Mouse (Mus musculus) CH12.LX (cell line): ENCODE results near the gene C2cd3. TPM values are rescaled to one million over a fixed set of nuclear protein-coding genes. Genes with fewer than 3 reads are reported as not detected.

ENCODE experiments used
- DNase-seq: peaks from one replicate; pipeline ENCODE4 v3.0.0-alpha.2; 2013; ENCODE audit errors: extremely low read depth
- H3K27ac ChIP-seq: 2 replicates; pipeline ENCODE4 v1.5.1; 2012; ENCODE audit warnings: low read depth, mild to moderate bottlenecking, control low read depth, moderate library complexity; ENCODE audit not compliant: insufficient read depth
- H3K27me3 ChIP-seq: replicated peaks from 2 replicates; pipeline ENCODE3; 2012; ENCODE audit warnings: inconsistent platforms
- H3K36me3 ChIP-seq, 2 experiments: replicated peaks in 1 of 2; 2 replicates each; pipeline versions ENCODE3 to v1.6.1; 2012; ENCODE audit warnings: inconsistent platforms in 1 of 2, low read length in 1 of 2, mild to moderate bottlenecking in 1 of 2, mixed read lengths in 1 of 2, moderate library complexity in 1 of 2; ENCODE audit not compliant: control insufficient read depth in 1 of 2, insufficient read depth in 1 of 2
- H3K4me1 ChIP-seq, 2 experiments: 2 replicates each; pipeline ENCODE4 v1.6.1; 2012; ENCODE audit warnings: inconsistent platforms in 1 of 2, moderate library complexity in 1 of 2; ENCODE audit not compliant: insufficient read depth in 2 of 2, control insufficient read depth in 1 of 2
- H3K4me2 ChIP-seq: 2 replicates; pipeline ENCODE4 v1.6.1; 2012; ENCODE audit warnings: low read depth, mild to moderate bottlenecking, control low read depth; ENCODE audit not compliant: poor library complexity, insufficient read depth, severe bottlenecking
- H3K4me3 ChIP-seq, 3 experiments: fragments of 150-350 bp in 1 of 3; sonication (generic) in 1 of 3; replicated peaks in 1 of 3; 2 replicates each; pipeline versions ENCODE3 to v1.5.1; 2011 to 2012; ENCODE audit warnings: low read depth in 2 of 3, low read length in 2 of 3, mild to moderate bottlenecking in 2 of 3, moderate library complexity in 2 of 3, control low read depth in 1 of 3, improper control_type of control experiment in 1 of 3, inconsistent platforms in 1 of 3, mixed read lengths in 1 of 3; ENCODE audit not compliant: poor library complexity in 1 of 3
- H3K79me2 ChIP-seq: replicated peaks from 2 replicates; pipeline ENCODE4 v1.6.1; 2012; ENCODE audit warnings: mild to moderate bottlenecking, moderate library complexity; ENCODE audit not compliant: control insufficient read depth, poor library complexity, insufficient read depth, severe bottlenecking; ENCODE audit errors: extremely low read depth
- H3K9ac ChIP-seq: 2 replicates; pipeline ENCODE4 v1.6.1; 2012; ENCODE audit warnings: low read depth, mild to moderate bottlenecking, control low read depth, moderate library complexity; ENCODE audit not compliant: insufficient read depth
- H3K9me3 ChIP-seq: replicated peaks from 2 replicates; pipeline ENCODE3; 2012; ENCODE audit warnings: low read length, inconsistent platforms, mixed read lengths
- CHD2 ChIP-seq: IDR thresholded peaks from 2 replicates; pipeline ENCODE4 v1.6.1; 2011; ENCODE audit warnings: low read length, improper control_type of control experiment
- E2F4 ChIP-seq: IDR thresholded peaks from 2 replicates; pipeline ENCODE4 v1.6.1; 2011; ENCODE audit warnings: low read depth, low read length, improper control_type of control experiment; ENCODE audit not compliant: insufficient replicate concordance
- ELF1 ChIP-seq: IDR thresholded peaks from 2 replicates; pipeline ENCODE4 v1.6.1; 2014; ENCODE audit warnings: low read depth, mild to moderate bottlenecking, inconsistent platforms, low read length, improper control_type of control experiment
- GABPA ChIP-seq: IDR thresholded peaks from 2 replicates; pipeline ENCODE4 v1.6.1; 2012; ENCODE audit warnings: low read depth, low read length, improper control_type of control experiment, inconsistent platforms; ENCODE audit not compliant: insufficient replicate concordance
- MAX ChIP-seq: IDR thresholded peaks from 2 replicates; pipeline ENCODE4 v1.6.1; 2011; ENCODE audit warnings: low read length, improper control_type of control experiment
- POLR2A ChIP-seq: IDR thresholded peaks from 2 replicates; pipeline ENCODE4 v1.6.1; 2011; ENCODE audit warnings: low read depth, mild to moderate bottlenecking, improper control_type of control experiment, low read length
- POLR2AphosphoS2 ChIP-seq: IDR thresholded peaks from 2 replicates; pipeline ENCODE4 v1.6.1; 2011; ENCODE audit warnings: low read depth, low read length, improper control_type of control experiment
- ZMIZ1 ChIP-seq: IDR thresholded peaks from 2 replicates; pipeline ENCODE4 v1.6.1; 2012; ENCODE audit warnings: low read depth, mild to moderate bottlenecking, inconsistent platforms, low read length, improper control_type of control experiment
- dilution Hi-C: fragments of 300-500 bp; cut with MboI; formaldehyde crosslinking; loops from 2 replicates; pipeline ENCODE4 v1.14.3; 2020; ENCODE audit warnings: low sequenced_read_pairs; ENCODE audit not compliant: extremely low pct_unique_long_range_greater_than_20kb, extremely low pct_ligation_motif_present
- in situ Hi-C: fragments of 300-500 bp; cut with MboI; formaldehyde crosslinking; loops from 3 replicates; pipeline ENCODE4 v1.14.3; 2019; ENCODE audit warnings: low sequenced_read_pairs, low pct_ligation_motif_present, low pct_unique_long_range_greater_than_20kb, mixed read lengths
- polyA plus RNA-seq: library from polyadenylated mRNA; unstranded; fragments of >175 nt; gene quantifications from 2 replicates; pipeline ENCODE4 v1.2.1, GENCODE M21; 2012; ENCODE audit warnings: low read depth; ENCODE audit not compliant: insufficient read length
- total RNA-seq, 2 experiments: library from RNA; depleted of rRNA; stranded (reverse); fragments of 300-350 nt in 1 of 2; fragments of >200 nt in 1 of 2; gene quantifications; 2 replicates each; pipeline ENCODE4 v1.2.3; 2012 to 2014

C2cd3 gene
- total and polyA plus RNA-seq, 3 experiments: 11.7 to 25.0 (median 16.7) TPM

- Histone ChIP-seq H3K27ac (peak overlapping the region; percentile 62; the same call in 1 of the 2 replicates), H3K9ac (no peak overlapping the region), H3K4me3 (no peak overlapping the region), H3K27me3 (no peaks in the 10 kb centered on the region), H3K36me3 (peaks cover 41 to 83% of the 10 kb centered on the region in 2 experiments), H3K79me2 (no peaks in the 10 kb centered on the region), H3K4me1 (peaks cover 21 to 94% of the 10 kb centered on the region in 2 experiments), H3K9me3 (no peaks in the 10 kb centered on the region), H3K4me2 (no peak overlapping the region)
- dilution Hi-C loops (no loop called here), in situ Hi-C loops (no loop called here)
- TF ChIP-seq ZMIZ1 (peak; percentile 85), E2F4 (no peak), CHD2 (peak; percentile 27), ELF1 (no peak), POLR2AphosphoS2 (0 out of 2 replicates have a peak, but pooled peaks have one; percentile 15)
- DNase-seq: peak; percentile 29
Measured at GRCm38 (mm10) chr7:100501844-100502373, 129.9 kb downstream of the C2cd3 start.

- Histone ChIP-seq H3K4me3 (no peak overlapping the region), H3K4me2 (no peak overlapping the region), H3K27me3 (no peaks in the 10 kb centered on the region), H3K36me3 (peaks cover 36 to 81% of the 10 kb centered on the region in 2 experiments), H3K79me2 (no peaks in the 10 kb centered on the region), H3K9me3 (no peaks in the 10 kb centered on the region), H3K4me1 (peaks cover 19 to 92% of the 10 kb centered on the region in 2 experiments), H3K9ac (no peak overlapping the region), H3K27ac (peak overlapping the region; percentile 62)
- dilution Hi-C loops: no loop called here
- peak; percentile 91 for TF ChIP-seq POLR2AphosphoS2
- TF ChIP-seq POLR2A: no peak
- peak; percentile 31 for TF ChIP-seq ZMIZ1
- no peak for TF ChIP-seq MAX
- peak; percentile 10; the same call in 1 of the 2 replicates for TF ChIP-seq CHD2
- TF ChIP-seq ELF1: peak; percentile 13; the same call in 1 of the 2 replicates
- in situ Hi-C loops: no loop called here
- DNase-seq: peak; percentile 38
Measured at GRCm38 (mm10) chr7:100502374-100502922, 130.4 kb downstream of the C2cd3 start.

GRCm38 (mm10) chr7:100503076-100503475 lies 131.0 kb downstream of the C2cd3 start:
- DNase-seq: peak; percentile 47
- Histone ChIP-seq H3K36me3 (peaks cover 30 to 81% of the 10 kb centered on the region in 2 experiments), H3K79me2 (no peaks in the 10 kb centered on the region), H3K27me3 (no peaks in the 10 kb centered on the region), H3K27ac (peak overlapping the region; percentile 62), H3K9ac (no peak overlapping the region), H3K4me1 (peaks cover 19 to 92% of the 10 kb centered on the region in 2 experiments), H3K9me3 (no peaks in the 10 kb centered on the region), H3K4me2 (no peak overlapping the region), H3K4me3 (no peak overlapping the region)
- dilution Hi-C loops (no loop called here), in situ Hi-C loops (no loop called here)
- no peak for TF ChIP-seq GABPA
- TF ChIP-seq POLR2AphosphoS2: peak; percentile 7; the same call in 1 of the 2 replicates
